Mouse (Mus musculus): ENCODE results near the gene Sec16b. TPM values are rescaled to one million over a fixed set of nuclear protein-coding genes. Genes with fewer than 3 reads are reported as not detected.

The Sec16b gene
- polyA plus RNA-seq, 1 experiment from 2014 or later, result 0.52 TPM

- WGBS, result 85% methylated on average over 5 of the region's 5 CpGs
These were observed 41.1 kb downstream of the Sec16b start for GRCm38 (mm10) chr1:157547658-157548057.

GRCm38 (mm10) chr1:157549721-157550120, 43.2 kb downstream of the Sec16b start:
- no peak overlapping the region for H3K4me2 ChIP-seq
- no peak for ATAC-seq (ENCODE audit: low FRiP score)
- 76% methylated on average over 3 of the region's 3 CpGs for WGBS
- H3K9ac ChIP-seq, result no peak overlapping the region
- no peaks in the 10 kb centered on the region for H3K9me3 ChIP-seq
- no peak overlapping the region for H3K4me3 ChIP-seq (replicated peaks)
- H3K4me1 ChIP-seq, result peaks cover 4% of the 10 kb centered on the region
- no peaks in the 10 kb centered on the region for H3K36me3 ChIP-seq (replicated peaks)
- no peak overlapping the region for H3K27ac ChIP-seq
- H3K27me3 ChIP-seq, result peaks cover 11% of the 10 kb centered on the region

More at GRCm38 (mm10) chr1:157547658-157548057, 41.1 kb downstream of the Sec16b start:
- no peak overlapping the region for H3K9ac ChIP-seq
- no peak overlapping the region for H3K4me2 ChIP-seq
- H3K4me1 ChIP-seq, result no peaks in the 10 kb centered on the region
- no peaks in the 10 kb centered on the region for H3K36me3 ChIP-seq (replicated peaks)
- H3K4me3 ChIP-seq (replicated peaks), result no peak overlapping the region
- H3K27ac ChIP-seq, result no peak overlapping the region
- no peak for ATAC-seq (ENCODE audit: low FRiP score)
- H3K27me3 ChIP-seq, result no peaks in the 10 kb centered on the region
- no peaks in the 10 kb centered on the region for H3K9me3 ChIP-seq

GRCm38 (mm10) chr1:157552749-157553451, 46.4 kb downstream of the Sec16b start:
- no peak overlapping the region for H3K4me2 ChIP-seq
- H3K9me3 ChIP-seq, result no peaks in the 10 kb centered on the region
- 63% methylated on average over 7 of the region's 7 CpGs for WGBS
- H3K36me3 ChIP-seq (replicated peaks), result no peaks in the 10 kb centered on the region
- H3K27ac ChIP-seq, result no peak overlapping the region
- ATAC-seq (ENCODE audit: low FRiP score), result peak; percentile 70; the same call in 1 of the 2 replicates
- H3K27me3 ChIP-seq, result peaks cover 27% of the 10 kb centered on the region
- no peak overlapping the region for H3K9ac ChIP-seq
- peaks cover 15% of the 10 kb centered on the region for H3K4me1 ChIP-seq
- H3K4me3 ChIP-seq (replicated peaks), result no peak overlapping the region

- no peak overlapping the region for H3K4me2 ChIP-seq
- H3K4me1 ChIP-seq, result peaks cover 15% of the 10 kb centered on the region
- 77% methylated on average over 3 of the region's 3 CpGs for WGBS
- H3K27me3 ChIP-seq, result peaks cover 31% of the 10 kb centered on the region
- no peak overlapping the region for H3K9ac ChIP-seq
- H3K4me3 ChIP-seq (replicated peaks), result no peak overlapping the region
- H3K27ac ChIP-seq, result no peak overlapping the region
- H3K36me3 ChIP-seq (replicated peaks), result no peaks in the 10 kb centered on the region
- no peaks in the 10 kb centered on the region for H3K9me3 ChIP-seq
- ATAC-seq (ENCODE audit: low FRiP score), result no peak
These were observed 47.6 kb downstream of the Sec16b start for GRCm38 (mm10) chr1:157554163-157554562.

GRCm38 (mm10) chr1:157554686-157555530, 48.4 kb downstream of the Sec16b start:
- H3K4me3 ChIP-seq (replicated peaks), result peak overlapping the region; percentile 10; the same call in 1 of the 2 replicates
- no peaks in the 10 kb centered on the region for H3K36me3 ChIP-seq (replicated peaks)
- no peak overlapping the region for H3K9ac ChIP-seq

GRCm38 (mm10) chr1:157555738-157556137, 49.2 kb downstream of the Sec16b start:
- Histone ChIP-seq H3K9me3 (no peaks in the 10 kb centered on the region), H3K36me3 (replicated peaks) (no peaks in the 10 kb centered on the region), H3K4me2 (no peak overlapping the region), H3K4me1 (peaks cover 17% of the 10 kb centered on the region), H3K27me3 (peaks cover 32% of the 10 kb centered on the region), H3K9ac (no peak overlapping the region), H3K27ac (no peak overlapping the region), H3K4me3 (replicated peaks) (no peak overlapping the region)
- WGBS, result 41% methylated on average over 10 of the region's 10 CpGs
- ATAC-seq (ENCODE audit: low FRiP score), result no peak

More at GRCm38 (mm10) chr1:157554686-157555530, 48.4 kb downstream of the Sec16b start:
- Histone ChIP-seq H3K27ac (no peak overlapping the region), H3K27me3 (peaks cover 31% of the 10 kb centered on the region), H3K9me3 (no peaks in the 10 kb centered on the region), H3K4me1 (peaks cover 15% of the 10 kb centered on the region), H3K4me2 (peak overlapping the region; percentile 41)
- 26% methylated on average over 27 of the region's 27 CpGs for WGBS
- ATAC-seq (ENCODE audit: low FRiP score), result peak; percentile 24; the same call in 1 of the 2 replicates

GRCm38 (mm10) chr1:157556439-157556838, 49.9 kb downstream of the Sec16b start:
- H3K9me3 ChIP-seq, result no peaks in the 10 kb centered on the region
- no peak overlapping the region for H3K4me2 ChIP-seq
- H3K27ac ChIP-seq, result no peak overlapping the region
- no peaks in the 10 kb centered on the region for H3K36me3 ChIP-seq (replicated peaks)
- no peak overlapping the region for H3K9ac ChIP-seq
- 85% methylated on average over 5 of the region's 5 CpGs for WGBS
- H3K4me3 ChIP-seq (replicated peaks), result no peak overlapping the region
- H3K4me1 ChIP-seq, result peaks cover 18% of the 10 kb centered on the region
- ATAC-seq (ENCODE audit: low FRiP score), result no peak
- peaks cover 36% of the 10 kb centered on the region for H3K27me3 ChIP-seq

- H3K36me3 ChIP-seq (replicated peaks), result no peaks in the 10 kb centered on the region
- H3K27ac ChIP-seq, result no peak overlapping the region
- H3K4me2 ChIP-seq, result no peak overlapping the region
- no peak for ATAC-seq (ENCODE audit: low FRiP score)
- peaks cover 18% of the 10 kb centered on the region for H3K4me1 ChIP-seq
- no peak overlapping the region for H3K9ac ChIP-seq
- H3K9me3 ChIP-seq, result no peaks in the 10 kb centered on the region
- WGBS, result 45% methylated on average over 5 of the region's 5 CpGs
- peaks cover 36% of the 10 kb centered on the region for H3K27me3 ChIP-seq
- H3K4me3 ChIP-seq (replicated peaks), result no peak overlapping the region
These were observed 51.6 kb downstream of the Sec16b start for GRCm38 (mm10) chr1:157558145-157558544.

- Histone ChIP-seq H3K36me3 (replicated peaks) (no peaks in the 10 kb centered on the region), H3K9ac (no peak overlapping the region), H3K4me3 (replicated peaks) (no peak overlapping the region), H3K27me3 (peaks cover 24% of the 10 kb centered on the region; the same call in 1 of the 2 replicates), H3K4me2 (no peak overlapping the region), H3K4me1 (peaks cover 11% of the 10 kb centered on the region), H3K27ac (no peak overlapping the region), H3K9me3 (no peaks in the 10 kb centered on the region)
- ATAC-seq (ENCODE audit: low FRiP score), result no peak
- 80% methylated on average over 6 of the region's 6 CpGs for WGBS
These were observed 53.5 kb downstream of the Sec16b start for GRCm38 (mm10) chr1:157559986-157560385.

GRCm38 (mm10) chr1:157560654-157561386, 54.3 kb downstream of the Sec16b start:
- Histone ChIP-seq H3K4me1 (peaks cover 3% of the 10 kb centered on the region; the same call in 1 of the 2 replicates), H3K9me3 (no peaks in the 10 kb centered on the region), H3K4me2 (peak overlapping the region; percentile 24; the same call in 1 of the 2 replicates), H3K27ac (no peak overlapping the region), H3K4me3 (replicated peaks) (no peak overlapping the region), H3K27me3 (peaks cover 16% of the 10 kb centered on the region; the same call in 1 of the 2 replicates), H3K9ac (no peak overlapping the region), H3K36me3 (replicated peaks) (no peaks in the 10 kb centered on the region)
- peak; percentile 49; the same call in 1 of the 2 replicates for ATAC-seq (ENCODE audit: low FRiP score)
- WGBS, result 16% methylated on average over 8 of the region's 8 CpGs

GRCm38 (mm10) chr1:157567819-157568218, 61.3 kb downstream of the Sec16b start:
- H3K9ac ChIP-seq, result no peak overlapping the region
- H3K4me1 ChIP-seq, result no peaks in the 10 kb centered on the region
- H3K27me3 ChIP-seq, result no peaks in the 10 kb centered on the region; the same call in 1 of the 2 replicates
- H3K36me3 ChIP-seq (replicated peaks), result no peaks in the 10 kb centered on the region
- no peak for ATAC-seq (ENCODE audit: low FRiP score)
- WGBS, result 75% methylated on average over 8 of the region's 8 CpGs
- H3K27ac ChIP-seq, result no peak overlapping the region
- H3K4me3 ChIP-seq (replicated peaks), result no peak overlapping the region
- H3K4me2 ChIP-seq, result no peak overlapping the region
- no peaks in the 10 kb centered on the region for H3K9me3 ChIP-seq

Data from forebrain, embryonic 12.5 days (tissue).